Comparison of ENCODE assay signal across 10 mouse cellular contexts in genomic region chr11:58587898-58588348, GRCm38 (mm10). TPM values are rescaled to one million over a fixed set of nuclear protein-coding genes. Genes with fewer than 3 reads are reported as not detected.
DNase-seq lines count a peak whose midpoint lies in the region; ATAC-seq and TF ChIP-seq lines count a peak whose summit lies in the region.
"Had no signal": no experiment of that assay in that cellular context is flagged by ENCODE, and none has a peak within 500 bp of the region (broad histone marks: within the 10 kb centered on the region; RNA-seq: fewer than 3 reads in every experiment).

No protein-coding gene starts in this region.

- TF ChIP-seq CTCF in liver, adult 2 months (IDR thresholded peaks at IDR 0.05; ENCODE audit: low read depth, low read length): peak; percentile 49; the same call in 1 of the 2 replicates

- H3K4me3 ChIP-seq in midbrain, embryonic 12.5 days: no peak overlapping the region
- no peak overlapping the region for H3K4me3 ChIP-seq in midbrain, embryonic 15.5 days
- no peak overlapping the region for H3K4me3 ChIP-seq in heart, embryonic 12.5 days
- no peak overlapping the region for H3K4me3 ChIP-seq in liver, adult 2 months (ENCODE audit: insufficient read depth, low read depth, low read length)

- H3K27ac ChIP-seq in midbrain, embryonic 12.5 days (replicated peaks): 0 out of 2 replicates have a peak overlapping the region, but pooled peaks have one; percentile 30
- no peak overlapping the region for H3K27ac ChIP-seq in midbrain, embryonic 15.5 days
- H3K27ac ChIP-seq in heart, embryonic 12.5 days (ENCODE audit: poor library complexity, severe bottlenecking): no peak overlapping the region
- no peak overlapping the region for H3K27ac ChIP-seq in liver, adult 2 months (replicated peaks; ENCODE audit: insufficient read depth, low read depth, low read length)

- H3K79me2 ChIP-seq in liver, adult 2 months (ENCODE audit: control insufficient read depth, insufficient read depth, low read length): no peaks in the 10 kb centered on the region

- 69% methylated on average over 7 of the region's 7 CpGs for WGBS in midbrain, embryonic 12.5 days
- WGBS in midbrain, embryonic 15.5 days: 62% methylated on average over 7 of the region's 7 CpGs
- WGBS in heart, embryonic 12.5 days: 55% methylated on average over 7 of the region's 7 CpGs
- 71% methylated on average over 7 of the region's 7 CpGs for WGBS in liver, adult 2 months

- H3K9ac ChIP-seq in midbrain, embryonic 12.5 days (replicated peaks): no peak overlapping the region
- no peak overlapping the region for H3K9ac ChIP-seq in midbrain, embryonic 15.5 days
- no peak overlapping the region for H3K9ac ChIP-seq in heart, embryonic 12.5 days
- H3K9ac ChIP-seq in liver, adult 2 months (ENCODE audit: low read depth, low read length): no peak overlapping the region

- H3K9me3 ChIP-seq in midbrain, embryonic 12.5 days: no peaks in the 10 kb centered on the region
- no peaks in the 10 kb centered on the region for H3K9me3 ChIP-seq in midbrain, embryonic 15.5 days
- no peaks in the 10 kb centered on the region for H3K9me3 ChIP-seq in heart, embryonic 12.5 days (replicated peaks)

- H3K36me3 ChIP-seq in midbrain, embryonic 12.5 days: no peaks in the 10 kb centered on the region
- no peaks in the 10 kb centered on the region for H3K36me3 ChIP-seq in midbrain, embryonic 15.5 days (replicated peaks)
- no peaks in the 10 kb centered on the region for H3K36me3 ChIP-seq in heart, embryonic 12.5 days
- no peaks in the 10 kb centered on the region for H3K36me3 ChIP-seq in liver, adult 2 months (ENCODE audit: control insufficient read depth, insufficient read depth, low read length)

- no peak for TF ChIP-seq POLR2A in liver, adult 2 months (IDR thresholded peaks at IDR 0.05; ENCODE audit: extremely low read depth, insufficient read depth, low read length)

- no peaks in the 10 kb centered on the region for H3K27me3 ChIP-seq in midbrain, embryonic 12.5 days
- no peaks in the 10 kb centered on the region for H3K27me3 ChIP-seq in midbrain, embryonic 15.5 days (replicated peaks)
- 0 out of 2 replicates have a peak, but pooled peaks cover 3% of the 10 kb centered on the region for H3K27me3 ChIP-seq in heart, embryonic 12.5 days (replicated peaks)
- H3K27me3 ChIP-seq in liver, adult 2 months (ENCODE audit: control insufficient read depth, insufficient read depth, low read length): no peaks in the 10 kb centered on the region

- DNase-seq in T-cell, adult 2 months (ENCODE audit: low spot score): peak; percentile 27
- DNase-seq in cerebellum, adult 9-11 months: peak; percentile 3
- DNase-seq in liver, adult 2 months (ENCODE audit: extremely low read depth, low read depth, low spot score): no peak
- peak; percentile 4 for DNase-seq in retina, adult 2 months (ENCODE audit: low read depth, low spot score)

- ATAC-seq in midbrain, embryonic 12.5 days (ENCODE audit: low FRiP score, low read depth): no peak
- no peak for ATAC-seq in midbrain, embryonic 15.5 days (replicated peaks)
- peak; percentile 79; the same call in 1 of the 2 replicates for ATAC-seq in heart, embryonic 12.5 days (ENCODE audit: insufficient number of reproducible peaks, low FRiP score)
- ATAC-seq in activated CD4-positive, CD25-positive, alpha-beta regulatory T cell, adult 4 months: no peak

- H3K4me2 ChIP-seq in midbrain, embryonic 12.5 days (replicated peaks): no peak overlapping the region
- H3K4me2 ChIP-seq in midbrain, embryonic 15.5 days: no peak overlapping the region
- no peak overlapping the region for H3K4me2 ChIP-seq in heart, embryonic 12.5 days

- no peaks in the 10 kb centered on the region for H3K4me1 ChIP-seq in midbrain, embryonic 12.5 days
- no peaks in the 10 kb centered on the region for H3K4me1 ChIP-seq in midbrain, embryonic 15.5 days
- no peaks in the 10 kb centered on the region for H3K4me1 ChIP-seq in heart, embryonic 12.5 days (replicated peaks)
- H3K4me1 ChIP-seq in liver, adult 2 months (ENCODE audit: control insufficient read depth, insufficient read depth, low read length): no peaks in the 10 kb centered on the region

RNA-seq across cellular contexts. Expression of gene Olfr324, which starts 7.0 kb away (rescaled TPM):
- polyA plus RNA-seq in midbrain, embryonic 12.5 days (2016; fragmentation: Nextera tagmentation; extraction: Ambion mirVana): not detected in 2 replicates
- polyA plus RNA-seq in midbrain, embryonic 15.5 days (2015; fragmentation: Nextera tagmentation; extraction: Ambion mirVana): not detected in 2 replicates
- not detected in 2 replicates for polyA plus RNA-seq in heart, embryonic 12.5 days (2016; fragmentation: Nextera tagmentation; extraction: Ambion mirVana)
- not detected in 2 replicates for total RNA-seq in liver, adult 2 months (2014; rRNA removed)
- not detected in 2 replicates for polyA plus RNA-seq in liver, adult 2 months (2012; rRNA removed)
- polyA plus RNA-seq in activated CD4-positive, CD25-positive, alpha-beta regulatory T cell, adult 4 months (2017; shearing (Covaris generic)): not detected
- total RNA-seq: neutrophil, adult 5-6 weeks had no signal
- polyA plus RNA-seq: heart, embryonic 16.5 days had no signal

RNA-seq across cellular contexts. Expression of gene Olfr325, which starts 10.4 kb away (rescaled TPM):
- polyA plus RNA-seq in midbrain, embryonic 12.5 days (2016; fragmentation: Nextera tagmentation; extraction: Ambion mirVana): not detected in 2 replicates
- polyA plus RNA-seq in midbrain, embryonic 15.5 days (2015; fragmentation: Nextera tagmentation; extraction: Ambion mirVana): not detected in 2 replicates
- polyA plus RNA-seq in heart, embryonic 12.5 days (2016; fragmentation: Nextera tagmentation; extraction: Ambion mirVana): not detected in 2 replicates
- not detected in 2 replicates for total RNA-seq in liver, adult 2 months (2014; rRNA removed)
- not detected in 2 replicates for polyA plus RNA-seq in liver, adult 2 months (2012; rRNA removed)
- polyA plus RNA-seq in activated CD4-positive, CD25-positive, alpha-beta regulatory T cell, adult 4 months (2017; shearing (Covaris generic)): not detected
- total RNA-seq: neutrophil, adult 5-6 weeks had no signal
- polyA plus RNA-seq: heart, embryonic 16.5 days had no signal

RNA-seq across cellular contexts. Expression of gene Olfr224, which starts 17.6 kb away (rescaled TPM):
- not detected in 2 replicates for polyA plus RNA-seq in midbrain, embryonic 12.5 days (2016; fragmentation: Nextera tagmentation; extraction: Ambion mirVana)
- polyA plus RNA-seq in midbrain, embryonic 15.5 days (2015; fragmentation: Nextera tagmentation; extraction: Ambion mirVana): not detected in 2 replicates
- not detected in 2 replicates for polyA plus RNA-seq in heart, embryonic 12.5 days (2016; fragmentation: Nextera tagmentation; extraction: Ambion mirVana)
- not detected in 2 replicates for total RNA-seq in liver, adult 2 months (2014; rRNA removed)
- not detected in 2 replicates for polyA plus RNA-seq in liver, adult 2 months (2012; rRNA removed)
- not detected for polyA plus RNA-seq in activated CD4-positive, CD25-positive, alpha-beta regulatory T cell, adult 4 months (2017; shearing (Covaris generic))
- total RNA-seq: neutrophil, adult 5-6 weeks had no signal

RNA-seq across cellular contexts. Expression of gene 2210407C18Rik, which starts 28.0 kb away (rescaled TPM):
- not detected in 2 replicates for polyA plus RNA-seq in midbrain, embryonic 12.5 days (2016; fragmentation: Nextera tagmentation; extraction: Ambion mirVana)
- not detected in 2 replicates for polyA plus RNA-seq in midbrain, embryonic 15.5 days (2015; fragmentation: Nextera tagmentation; extraction: Ambion mirVana)
- polyA plus RNA-seq in heart, embryonic 12.5 days (2016; fragmentation: Nextera tagmentation; extraction: Ambion mirVana): not detected in 2 replicates
- total RNA-seq in liver, adult 2 months (2014; rRNA removed): 0.27 TPM in 1 of 2 replicates, not detected in the other
- not detected in 2 replicates for polyA plus RNA-seq in liver, adult 2 months (2012; rRNA removed)
- polyA plus RNA-seq in activated CD4-positive, CD25-positive, alpha-beta regulatory T cell, adult 4 months (2017; shearing (Covaris generic)): not detected
- total RNA-seq: neutrophil, adult 5-6 weeks had no signal
- polyA plus RNA-seq: heart, embryonic 16.5 days had no signal

RNA-seq across cellular contexts. Expression of gene Olfr328, which starts 32.5 kb away (rescaled TPM):
- polyA plus RNA-seq in midbrain, embryonic 12.5 days (2016; fragmentation: Nextera tagmentation; extraction: Ambion mirVana): 0.08 and 0.14 TPM in 2 replicates
- polyA plus RNA-seq in midbrain, embryonic 15.5 days (2015; fragmentation: Nextera tagmentation; extraction: Ambion mirVana): 0.06 and 0.12 TPM in 2 replicates
- not detected in 2 replicates for polyA plus RNA-seq in heart, embryonic 12.5 days (2016; fragmentation: Nextera tagmentation; extraction: Ambion mirVana)
- 0.07 TPM in 1 of 2 replicates, not detected in the other for total RNA-seq in liver, adult 2 months (2014; rRNA removed)
- not detected in 2 replicates for polyA plus RNA-seq in liver, adult 2 months (2012; rRNA removed)
- polyA plus RNA-seq in activated CD4-positive, CD25-positive, alpha-beta regulatory T cell, adult 4 months (2017; shearing (Covaris generic)): not detected
- total RNA-seq: neutrophil, adult 5-6 weeks had no signal
- polyA plus RNA-seq: heart, embryonic 16.5 days had no signal
